ENCODE assay signal across 15 mouse cellular contexts in the genomic region with DNA sequence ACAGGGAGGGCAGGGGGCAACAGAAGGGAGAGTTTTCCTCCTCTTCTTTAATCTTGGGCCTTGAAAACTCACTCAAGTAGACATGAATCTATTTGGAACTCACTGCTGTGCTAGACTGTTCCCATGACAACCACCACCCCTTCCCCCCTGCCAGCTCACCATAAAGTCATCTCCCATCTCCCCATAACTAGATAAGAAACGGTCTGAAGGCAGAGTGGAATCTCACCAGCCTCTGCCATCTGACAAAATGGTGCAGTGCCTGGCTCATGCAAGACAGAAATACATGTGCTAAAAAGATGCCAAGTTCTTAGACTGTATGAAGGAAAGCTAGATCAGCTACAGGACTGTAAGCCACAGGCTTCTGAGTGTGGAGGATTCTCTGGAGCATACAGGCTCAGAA.
A peak's percentile ranks its signal among the peaks of the same experiment; 100 is the strongest.
DNase-seq lines count a peak whose midpoint lies in the region.
"Had no signal": no experiment of that assay in that cellular context is flagged by ENCODE, and none has a peak within 500 bp of the region (broad histone marks: within the 10 kb centered on the region; RNA-seq: fewer than 3 reads in every experiment).

No protein-coding gene starts in this region.

- intact Hi-C loops in heart, postnatal 14 days (cut with DNase I) = no loop called here

- DNase-seq in heart, adult 11 months = peak; percentile 45
- no peak for DNase-seq in heart, postnatal 14 days
- DNase-seq in testis, postnatal 10 days (ENCODE audit: low spot score) = peak; percentile 10
- no peak for DNase-seq in testis, postnatal 14 days (ENCODE audit: low spot score)
- peak; percentile 53 to 60 for DNase-seq in frontal cortex, postnatal 36 days (ENCODE audit: low spot score in 2 of 2)
- DNase-seq in urinary bladder, postnatal 14 days (ENCODE audit: low spot score) = no peak
- no peak for DNase-seq in cerebellum, postnatal 10 days
- DNase-seq: adrenal gland, postnatal 10 days; cerebellum, adult 8-10 months; gastrocnemius, adult 2 months; heart, adult 2 months; liver; liver, postnatal 0 days; lung, postnatal 14 days; thymus, adult 18-20 months had no signal

Comparison
In these comparisons a context has a peak if more than half of its experiments do, and no peak if none do; other contexts are left out.
1. DNase-seq: peak in heart, adult 11 months (single experiment), testis, postnatal 10 days (single experiment) and frontal cortex, postnatal 36 days (2 of 2); none in heart, postnatal 14 days (0 of 2), testis, postnatal 14 days (single experiment), urinary bladder, postnatal 14 days (single experiment) and cerebellum, postnatal 10 days (0 of 2).